Mouse (Mus musculus): ENCODE results near the gene B130006D01Rik. TPM values are rescaled to one million over a fixed set of nuclear protein-coding genes. Genes with fewer than 3 reads are reported as not detected.

Gene B130006D01Rik
- total and polyA plus RNA-seq, 3 experiments = 0.06 to 0.30 (median 0.26) TPM

GRCm38 (mm10) chr11:95700778-95701739 is 22.3 kb upstream of the B130006D01Rik start:
- Histone ChIP-seq H3K27me3 (ENCODE audit: control insufficient read depth, insufficient read depth, low read length) (no peaks in the 10 kb centered on the region), H3K79me2 (replicated peaks; ENCODE audit: control insufficient read depth, insufficient read depth, low read length) (no peaks in the 10 kb centered on the region), H3K9ac (ENCODE audit: low read depth, low read length) (no peak overlapping the region), H3K4me3 (no peak overlapping the region), H3K4me1 (ENCODE audit: control insufficient read depth, insufficient read depth, low read length) (no peaks in the 10 kb centered on the region), H3K36me3 (ENCODE audit: control insufficient read depth, insufficient read depth, low read length) (no peaks in the 10 kb centered on the region), H3K27ac (no peak overlapping the region)
- intact Hi-C loops (cut with DNase I) = no loop called here
- WGBS = 86% methylated on average over 13 of the region's 13 CpGs
- no peak for DNase-seq
- TF ChIP-seq POLR2A (IDR thresholded peaks at IDR 0.05; ENCODE audit: insufficient read depth, low read depth, low read length) (no peak), CTCF (IDR thresholded peaks at IDR 0.05) (no peak), EP300 (IDR thresholded peaks at IDR 0.05; ENCODE audit: insufficient read depth, low read depth, low read length) (no peak)

DNA sequence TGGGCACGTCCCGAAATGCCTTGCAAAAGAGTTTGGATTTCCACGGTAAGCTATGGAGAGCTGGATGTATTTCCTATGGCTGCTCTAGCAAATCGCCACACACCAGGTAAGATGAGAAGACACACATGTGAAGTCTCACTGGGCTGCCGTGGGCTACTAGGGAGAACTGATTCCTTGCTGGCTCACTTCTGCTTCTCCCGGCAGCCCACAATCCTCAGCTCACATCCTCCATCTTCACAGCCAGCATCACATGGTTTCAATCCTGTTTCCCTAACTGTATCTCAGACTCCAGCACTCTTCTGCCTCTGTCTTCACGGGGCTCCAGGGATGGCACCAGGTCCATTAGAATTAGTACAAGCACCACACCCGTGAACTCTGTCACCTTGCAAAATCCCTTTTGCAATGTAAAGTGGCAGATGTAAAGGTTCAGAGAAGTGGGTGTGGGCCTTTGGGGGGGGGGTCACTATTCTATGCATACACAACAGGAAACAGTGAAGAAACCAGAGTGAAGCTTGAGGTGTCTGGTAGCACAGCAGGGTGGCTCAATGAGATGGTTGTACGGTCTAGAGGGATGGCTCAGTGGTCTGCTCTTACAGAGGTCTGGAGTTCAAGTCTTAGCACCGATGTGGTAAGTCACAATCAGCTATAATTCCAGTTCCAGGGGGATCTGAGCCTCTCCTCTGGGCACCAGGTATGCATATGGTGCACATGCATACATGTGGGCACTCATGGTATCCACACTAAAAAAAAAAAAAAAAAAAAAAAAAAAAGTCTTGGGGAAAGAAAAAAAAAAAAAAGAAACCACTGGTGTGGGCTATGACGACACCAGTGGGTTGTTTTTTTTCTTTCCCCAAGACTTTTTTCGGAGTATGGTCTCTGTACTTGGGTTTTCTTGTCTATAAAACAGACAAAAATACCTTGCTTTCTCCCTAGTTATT is 19.1 kb upstream of the B130006D01Rik start:
- Histone ChIP-seq H3K4me3 (no peak overlapping the region), H3K4me1 (ENCODE audit: control insufficient read depth, insufficient read depth, low read length) (no peaks in the 10 kb centered on the region), H3K79me2 (replicated peaks; ENCODE audit: control insufficient read depth, insufficient read depth, low read length) (no peaks in the 10 kb centered on the region), H3K9ac (ENCODE audit: low read depth, low read length) (no peak overlapping the region), H3K27ac (no peak overlapping the region), H3K36me3 (ENCODE audit: control insufficient read depth, insufficient read depth, low read length) (no peaks in the 10 kb centered on the region), H3K27me3 (ENCODE audit: control insufficient read depth, insufficient read depth, low read length) (no peaks in the 10 kb centered on the region)
- TF ChIP-seq CTCF (IDR thresholded peaks at IDR 0.05) (no peak), EP300 (IDR thresholded peaks at IDR 0.05; ENCODE audit: insufficient read depth, low read depth, low read length) (no peak), POLR2A (IDR thresholded peaks at IDR 0.05; ENCODE audit: insufficient read depth, low read depth, low read length) (no peak)
- DNase-seq = no peak
- intact Hi-C loops (cut with DNase I) = no loop called here
- WGBS = 83% methylated on average over 12 of the region's 12 CpGs

DNA sequence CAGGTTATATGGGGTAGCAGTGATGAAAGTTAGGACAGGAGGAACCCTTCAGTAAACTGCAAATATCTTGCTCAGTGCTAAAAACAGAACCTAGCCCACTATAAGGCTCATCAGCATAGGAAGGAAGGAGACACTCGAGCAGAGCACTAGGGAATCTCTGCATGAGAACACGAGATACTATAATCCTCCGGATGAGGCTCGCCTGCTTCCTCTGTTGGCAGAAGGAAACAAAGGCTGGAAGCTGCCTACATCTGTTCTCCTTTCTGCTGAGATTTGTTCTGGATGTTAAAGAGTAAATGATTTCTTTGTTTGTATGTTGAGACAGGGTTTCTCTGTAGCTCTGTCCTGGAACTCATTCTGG is 18.4 kb upstream of the B130006D01Rik start:
- Histone ChIP-seq H3K27ac (no peak overlapping the region), H3K27me3 (ENCODE audit: control insufficient read depth, insufficient read depth, low read length) (no peaks in the 10 kb centered on the region), H3K9ac (ENCODE audit: low read depth, low read length) (no peak overlapping the region), H3K4me1 (ENCODE audit: control insufficient read depth, insufficient read depth, low read length) (no peaks in the 10 kb centered on the region), H3K36me3 (ENCODE audit: control insufficient read depth, insufficient read depth, low read length) (no peaks in the 10 kb centered on the region), H3K4me3 (no peak overlapping the region), H3K79me2 (replicated peaks; ENCODE audit: control insufficient read depth, insufficient read depth, low read length) (no peaks in the 10 kb centered on the region)
- intact Hi-C loops (cut with DNase I) = no loop called here
- TF ChIP-seq EP300 (IDR thresholded peaks at IDR 0.05; ENCODE audit: insufficient read depth, low read depth, low read length) (no peak), POLR2A (IDR thresholded peaks at IDR 0.05; ENCODE audit: insufficient read depth, low read depth, low read length) (no peak), CTCF (IDR thresholded peaks at IDR 0.05) (no peak)
- DNase-seq = no peak
- WGBS = 37% methylated on average over 4 of the region's 4 CpGs

DNA sequence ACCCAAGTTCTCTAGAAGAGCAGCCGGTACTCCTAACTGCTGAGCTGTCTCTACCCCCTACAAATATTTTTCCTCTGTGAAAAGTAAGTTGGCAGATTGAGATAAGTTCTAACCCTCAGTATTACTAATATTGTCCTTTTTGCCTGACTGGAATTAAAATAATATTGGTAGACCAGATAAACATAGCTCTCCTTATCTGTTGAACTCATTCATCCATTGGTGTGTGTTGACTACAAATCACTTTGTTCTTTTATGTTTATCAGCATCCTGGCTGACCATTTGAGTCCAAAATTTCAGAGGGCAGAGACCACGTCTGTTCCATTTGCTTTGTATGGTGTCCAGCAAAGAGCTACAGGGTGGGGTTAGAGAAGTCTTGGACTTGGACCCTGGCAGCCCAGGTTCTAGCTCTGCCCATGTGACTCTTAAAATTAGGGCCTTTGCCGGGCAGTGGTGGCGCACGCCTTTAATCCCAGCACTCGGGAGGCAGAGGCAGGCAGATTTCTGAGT is 13.8 kb upstream of the B130006D01Rik start:
- intact Hi-C loops (cut with DNase I) = loop anchor here (2.0 kb wide), 1 partner anchor 21 kb away; no protein-coding TSS in a partner anchor
- no peak overlapping the region for H3K9ac ChIP-seq (ENCODE audit: low read depth, low read length)
- DNase-seq = no peak
- peaks cover 3% of the 10 kb centered on the region for H3K4me1 ChIP-seq (ENCODE audit: control insufficient read depth, insufficient read depth, low read length)
- no peak overlapping the region for H3K27ac ChIP-seq
- no peak overlapping the region for H3K4me3 ChIP-seq
- no peaks in the 10 kb centered on the region for H3K36me3 ChIP-seq (ENCODE audit: control insufficient read depth, insufficient read depth, low read length)
- H3K27me3 ChIP-seq (ENCODE audit: control insufficient read depth, insufficient read depth, low read length) = no peaks in the 10 kb centered on the region
- WGBS = 86% methylated on average over 6 of the region's 6 CpGs
- no peaks in the 10 kb centered on the region for H3K79me2 ChIP-seq (replicated peaks; ENCODE audit: control insufficient read depth, insufficient read depth, low read length)
- TF ChIP-seq EP300 (IDR thresholded peaks at IDR 0.05; ENCODE audit: insufficient read depth, low read depth, low read length) (no peak), CTCF (IDR thresholded peaks at IDR 0.05) (no peak), POLR2A (IDR thresholded peaks at IDR 0.05; ENCODE audit: insufficient read depth, low read depth, low read length) (no peak)

GRCm38 (mm10) chr11:95710478-95710877 is 12.9 kb upstream of the B130006D01Rik start:
- Histone ChIP-seq H3K36me3 (ENCODE audit: control insufficient read depth, insufficient read depth, low read length) (no peaks in the 10 kb centered on the region), H3K4me3 (no peak overlapping the region), H3K9ac (ENCODE audit: low read depth, low read length) (no peak overlapping the region), H3K27ac (no peak overlapping the region), H3K4me1 (ENCODE audit: control insufficient read depth, insufficient read depth, low read length) (peaks cover 3% of the 10 kb centered on the region), H3K79me2 (replicated peaks; ENCODE audit: control insufficient read depth, insufficient read depth, low read length) (no peaks in the 10 kb centered on the region), H3K27me3 (ENCODE audit: control insufficient read depth, insufficient read depth, low read length) (no peaks in the 10 kb centered on the region)
- 81% methylated on average over 7 of the region's 7 CpGs for WGBS
- intact Hi-C loops (cut with DNase I) = loop anchor here (2.0 kb wide), 1 partner anchor 22 kb away; no protein-coding TSS in a partner anchor
- TF ChIP-seq POLR2A (IDR thresholded peaks at IDR 0.05; ENCODE audit: insufficient read depth, low read depth, low read length) (no peak), CTCF (IDR thresholded peaks at IDR 0.05) (no peak), EP300 (IDR thresholded peaks at IDR 0.05; ENCODE audit: insufficient read depth, low read depth, low read length) (no peak)
- DNase-seq = no peak
